Mouse (Mus musculus): ENCODE measurements around the gene Raph1.

The Raph1 gene

GRCm38 (mm10) chr1:60566631-60567311 is at the start of gene Raph1:
Raph1 (minus strand) TSS chr1:60567104.
- peak; percentile 96 for DNase-seq (ENCODE audit: extremely low read depth, insufficient read length, low spot score)

GRCm38 (mm10) chr1:60615703-60616102 is 48.8 kb upstream of the Raph1 start:
- DNase-seq (ENCODE audit: extremely low read depth, insufficient read length, low spot score): no peak

GRCm38 (mm10) chr1:60614902-60615301 is 48.0 kb upstream of the Raph1 start:
- DNase-seq (ENCODE audit: extremely low read depth, insufficient read length, low spot score): peak; percentile 14

GRCm38 (mm10) chr1:60611968-60612367 is 45.1 kb upstream of the Raph1 start:
- DNase-seq (ENCODE audit: extremely low read depth, insufficient read length, low spot score): no peak

GRCm38 (mm10) chr1:60610631-60611030 is 43.7 kb upstream of the Raph1 start:
- DNase-seq (ENCODE audit: extremely low read depth, insufficient read length, low spot score): no peak

- no peak for DNase-seq (ENCODE audit: extremely low read depth, insufficient read length, low spot score)
These were observed 42.3 kb upstream of the Raph1 start for GRCm38 (mm10) chr1:60609011-60609775.

GRCm38 (mm10) chr1:60604481-60605021 is 37.6 kb upstream of the Raph1 start:
- DNase-seq (ENCODE audit: extremely low read depth, insufficient read length, low spot score): no peak

DNA sequence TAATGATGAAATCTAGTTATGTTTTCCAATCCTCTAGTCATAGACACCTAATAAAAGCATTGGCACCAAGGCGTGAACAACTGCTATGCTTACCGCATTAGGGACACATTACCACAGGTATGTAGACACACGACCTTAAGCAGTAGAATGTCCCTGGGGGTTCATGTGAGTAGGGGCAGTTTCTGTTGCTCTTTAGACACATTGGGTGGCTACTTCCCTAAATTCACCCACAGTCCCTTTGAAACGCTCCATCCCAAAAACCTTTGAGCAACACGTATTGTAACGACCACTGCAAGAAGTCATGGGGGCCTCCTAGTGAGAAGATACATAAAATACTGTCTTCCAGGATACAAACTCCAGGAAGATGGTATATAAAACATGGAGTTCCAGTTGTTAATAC is 33.8 kb upstream of the Raph1 start:
- no peak for DNase-seq (ENCODE audit: extremely low read depth, insufficient read length, low spot score)

DNA sequence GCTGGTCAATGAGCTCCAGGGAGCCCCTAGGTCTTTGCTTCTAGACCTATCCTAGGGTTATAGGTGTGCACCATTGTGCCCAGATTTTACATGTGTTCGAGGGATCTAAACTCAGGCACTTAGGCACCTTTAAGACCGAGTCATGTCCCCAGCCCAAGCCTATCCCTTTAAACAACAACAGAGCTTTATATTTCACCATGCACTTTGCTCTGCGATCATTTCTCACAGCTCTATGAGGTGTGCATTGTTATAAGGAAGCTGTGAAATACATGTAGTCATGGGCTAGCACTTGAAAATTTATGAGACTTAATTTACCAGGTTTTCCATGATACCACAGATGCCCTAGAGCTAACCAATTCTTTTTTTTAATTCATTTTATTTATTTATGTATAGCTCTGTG is 33.0 kb upstream of the Raph1 start:
- no peak for DNase-seq (ENCODE audit: extremely low read depth, insufficient read length, low spot score)

- no peak for DNase-seq (ENCODE audit: extremely low read depth, insufficient read length, low spot score)
These were observed 32.3 kb upstream of the Raph1 start for GRCm38 (mm10) chr1:60599013-60599701.

DNA sequence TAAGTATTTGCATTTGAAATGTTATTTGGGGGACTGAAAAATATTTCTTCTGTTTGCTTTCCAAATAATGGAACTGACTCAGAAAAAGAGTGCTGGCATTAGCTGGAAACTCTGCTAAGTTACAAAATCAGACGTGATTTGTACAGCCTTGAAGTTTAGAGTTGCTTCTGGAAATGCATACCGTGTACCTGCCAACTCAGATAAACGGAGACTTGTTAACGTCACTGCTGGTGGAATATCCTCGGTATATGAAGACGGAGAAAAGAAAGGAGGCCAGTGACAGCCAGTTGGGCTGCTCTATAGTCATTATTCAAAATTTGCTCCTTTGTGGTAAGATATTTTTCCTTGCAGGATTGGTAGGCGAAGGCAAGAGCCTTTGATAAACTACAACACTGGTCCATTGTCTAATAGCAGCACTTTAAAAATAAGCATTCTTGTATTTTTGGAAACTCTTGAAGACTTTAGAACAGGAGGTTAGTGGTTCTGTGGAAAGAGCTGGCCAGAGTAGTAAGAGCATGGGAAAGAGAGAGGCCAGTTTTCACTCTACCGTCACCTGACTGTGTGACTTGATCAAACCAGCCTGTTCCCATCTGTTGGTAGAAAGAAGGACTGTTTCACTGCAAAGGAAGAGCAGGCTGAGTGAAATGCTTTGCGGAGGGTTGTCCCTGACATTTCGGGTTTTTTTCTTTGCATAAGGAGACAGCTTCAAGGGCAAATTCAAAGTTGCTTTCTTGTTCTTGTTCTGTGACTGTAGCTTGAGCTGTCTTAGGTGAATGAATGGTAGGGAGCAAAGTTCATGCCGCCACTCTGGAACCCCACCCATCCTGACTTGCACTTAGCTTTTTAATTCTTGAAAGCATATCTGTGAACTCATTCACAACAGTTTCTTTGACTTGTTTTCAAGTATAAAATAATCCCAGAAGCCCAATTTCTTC is 29.7 kb upstream of the Raph1 start:
- DNase-seq (ENCODE audit: extremely low read depth, insufficient read length, low spot score): no peak

DNA sequence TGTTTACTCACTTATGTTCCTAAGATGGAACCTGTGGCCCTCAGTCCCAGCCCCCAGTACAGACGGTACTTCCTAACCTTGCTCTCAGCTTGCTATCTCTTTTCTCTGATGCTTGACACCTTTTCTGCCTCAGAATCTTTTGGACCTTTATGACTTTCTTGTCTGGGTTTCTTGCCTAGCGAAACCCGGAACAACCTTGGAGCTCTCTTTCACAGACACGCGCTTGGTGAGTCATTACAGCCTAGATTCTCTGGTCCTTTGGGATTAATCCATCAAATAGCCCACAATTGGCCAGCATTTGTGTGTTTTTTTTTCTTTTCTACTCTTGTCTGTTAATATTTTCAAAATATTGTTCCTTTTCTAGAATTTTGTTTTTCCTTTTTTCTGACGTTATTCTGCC is 26.2 kb upstream of the Raph1 start:
- no peak for DNase-seq (ENCODE audit: extremely low read depth, insufficient read length, low spot score)

GRCm38 (mm10) chr1:60588887-60589629 is 22.2 kb upstream of the Raph1 start:
- no peak for DNase-seq (ENCODE audit: extremely low read depth, insufficient read length, low spot score)

DNA sequence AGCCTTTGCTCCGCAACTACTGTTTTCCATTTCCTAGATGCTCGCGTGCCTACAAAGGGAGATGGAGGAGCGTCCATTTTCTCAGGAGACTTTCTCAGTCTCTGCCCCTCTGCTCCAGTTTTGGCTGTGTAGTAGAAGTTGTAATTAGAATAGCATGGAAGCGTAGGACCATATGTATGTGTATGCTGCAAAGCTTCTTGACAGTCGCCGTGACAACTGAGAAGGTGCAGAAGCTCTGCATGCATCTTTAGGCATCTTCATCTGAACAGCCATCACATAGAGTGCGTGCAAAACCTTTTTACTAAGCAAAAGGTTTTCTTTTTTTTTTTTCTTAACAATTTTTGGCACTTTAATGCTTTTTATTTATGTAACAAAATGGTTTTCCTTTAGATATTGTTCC is 14.1 kb upstream of the Raph1 start:
- DNase-seq (ENCODE audit: extremely low read depth, insufficient read length, low spot score): no peak

- DNase-seq (ENCODE audit: extremely low read depth, insufficient read length, low spot score): no peak
These were observed 13.0 kb upstream of the Raph1 start for GRCm38 (mm10) chr1:60579886-60580285.

- no peak for DNase-seq (ENCODE audit: extremely low read depth, insufficient read length, low spot score)
These were observed 5.8 kb upstream of the Raph1 start for GRCm38 (mm10) chr1:60572699-60573098.

DNA sequence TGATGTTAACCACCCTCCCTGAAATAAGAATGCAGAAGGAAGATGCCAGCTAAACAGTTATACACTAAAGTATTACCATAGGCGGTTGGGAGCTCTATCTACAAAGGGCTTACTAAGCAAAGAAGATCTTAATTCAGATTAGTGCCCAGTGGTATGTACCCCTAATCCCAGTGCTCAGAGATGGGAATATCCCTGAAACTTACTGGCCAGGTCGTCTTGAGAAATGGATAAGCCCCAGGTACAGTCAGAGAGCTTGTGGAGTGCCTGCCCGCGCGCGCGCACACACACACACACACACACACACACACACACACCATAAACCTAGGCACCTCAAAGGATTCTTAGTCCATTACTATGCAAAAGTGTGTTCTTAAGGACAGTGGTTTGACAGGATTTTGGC is 2.8 kb upstream of the Raph1 start:
- no peak for DNase-seq (ENCODE audit: extremely low read depth, insufficient read length, low spot score)

DNA sequence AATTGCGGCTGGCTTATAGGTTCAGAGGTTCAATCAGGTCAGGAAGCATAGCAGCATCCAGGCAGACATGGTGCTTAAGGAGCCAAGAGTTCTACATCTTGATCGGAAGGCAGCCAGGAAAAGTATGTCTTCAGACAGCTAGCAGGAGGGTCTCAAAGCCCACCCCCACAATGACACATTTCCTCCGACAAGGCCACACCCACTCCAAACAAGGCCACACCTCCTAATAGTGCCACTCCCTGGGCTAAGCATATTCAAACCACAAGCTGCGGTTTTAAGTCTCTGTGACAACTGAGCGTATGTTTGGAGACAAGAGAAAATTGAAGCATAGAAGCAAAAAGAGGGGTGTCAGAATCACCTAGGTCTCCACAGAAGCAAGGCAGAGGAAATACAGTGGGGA is 2.3 kb upstream of the Raph1 start:
- DNase-seq (ENCODE audit: extremely low read depth, insufficient read length, low spot score): no peak

DNA sequence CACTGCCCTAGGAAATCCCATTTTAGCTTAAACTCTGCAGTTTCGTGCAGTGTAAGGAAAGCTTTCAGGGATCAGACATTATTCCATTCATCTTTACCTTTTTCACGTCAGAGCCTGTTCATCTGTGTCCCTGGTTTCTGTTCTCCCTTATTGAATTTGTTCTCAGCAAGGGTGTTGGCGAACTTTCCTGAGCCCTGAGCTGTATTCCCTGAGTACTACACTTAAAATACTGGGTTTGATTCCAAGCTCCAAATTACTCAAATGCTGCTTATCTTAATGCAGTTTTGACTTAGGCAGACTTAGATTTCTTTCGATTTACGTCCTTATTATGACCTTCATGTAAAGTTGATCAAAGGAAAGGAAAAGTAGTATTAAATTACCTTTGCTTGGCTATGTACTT is 417 bp upstream of the Raph1 start:
- DNase-seq (ENCODE audit: extremely low read depth, insufficient read length, low spot score): no peak

Data from 3134 (cell line).